Mouse (Mus musculus) limb, embryonic 15.5 days (tissue): ENCODE measurements around the gene Ttll3. TPM values are rescaled to one million over a fixed set of nuclear protein-coding genes. Genes with fewer than 3 reads are reported as not detected.

Source experiments
- ATAC-seq: fragments of 200-750 bp; cut with Nextera tagmentation; 2 replicates; pipeline ENCODE4 v1.8.0; 2017; ENCODE audit warnings: low read depth, moderate TSS enrichment; ENCODE audit not compliant: insufficient number of reproducible peaks, low FRiP score, low TSS enrichment
- H3K27ac ChIP-seq: fragments of 300-500 bp; sonication (generic); 2 replicates; pipeline ENCODE4 v1.5.1; 2015; ENCODE audit warnings: moderate library complexity, mild to moderate bottlenecking, inconsistent platforms
- H3K27me3 ChIP-seq: fragments of 300-500 bp; sonication (generic); 2 replicates; pipeline ENCODE4 v1.6.1; 2015; ENCODE audit warnings: inconsistent platforms
- H3K36me3 ChIP-seq: fragments of 300-500 bp; sonication (generic); 2 replicates; pipeline ENCODE4 v1.6.1; 2015; ENCODE audit warnings: inconsistent platforms
- H3K4me1 ChIP-seq: fragments of 300-500 bp; sonication (generic); 2 replicates; pipeline ENCODE4 v1.6.1; 2015; ENCODE audit warnings: inconsistent platforms
- H3K4me2 ChIP-seq: fragments of 300-500 bp; sonication (generic); 2 replicates; pipeline ENCODE4 v1.6.1; 2015; ENCODE audit warnings: mild to moderate bottlenecking, inconsistent platforms
- H3K4me3 ChIP-seq: fragments of 300-500 bp; sonication (generic); 2 replicates; pipeline ENCODE4 v1.5.1; 2015; ENCODE audit warnings: mild to moderate bottlenecking, inconsistent platforms
- H3K9ac ChIP-seq: fragments of 300-500 bp; sonication (generic); 2 replicates; pipeline ENCODE4 v1.6.1; 2015; ENCODE audit warnings: inconsistent platforms
- H3K9me3 ChIP-seq: fragments of 300-500 bp; sonication (generic); 2 replicates; pipeline ENCODE4 v1.6.1; 2016; ENCODE audit warnings: inconsistent platforms
- WGBS: fragments of 180-500 bp; shearing (Covaris S2); methylation state at CpG from one replicate; pipeline ENCODE4 v1.1.7; 2015; 5-methylcytosine and 5-hydroxymethylcytosine counted together
- polyA plus RNA-seq: library from polyadenylated mRNA; unstranded; fragments of >200 nt; fragmentation: Nextera tagmentation; extraction: Ambion mirVana; gene quantifications from 2 replicates; pipeline ENCODE4 v1.2.1, GENCODE M21; 2015

Ttll3 gene
- polyA plus RNA-seq, 1 experiment from 2014 or later: 4.4 TPM

DNA sequence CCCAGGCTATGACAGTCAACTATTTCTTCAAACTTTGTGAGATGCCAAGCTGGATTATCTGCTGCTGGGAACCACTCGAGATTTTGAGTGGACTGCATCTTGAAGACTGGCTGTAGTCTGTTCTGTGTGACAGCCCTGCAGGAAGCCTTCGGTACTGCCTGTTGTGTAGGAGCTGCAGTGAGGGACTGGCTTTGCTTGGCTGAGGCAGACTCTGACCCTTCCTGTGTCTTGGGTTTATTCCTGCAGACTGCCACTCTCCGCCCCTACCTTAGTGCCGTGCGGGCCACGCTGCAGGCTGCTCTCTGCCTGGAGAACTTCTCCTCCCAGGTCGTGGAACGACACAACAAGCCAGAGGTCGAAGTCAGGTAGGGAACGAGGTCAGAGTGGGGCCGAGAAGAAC is 8.6 kb upstream of the Ttll3 start:
- WGBS: 90% methylated on average over 11 of the region's 11 CpGs
- Histone ChIP-seq H3K4me1 (peaks cover 14% of the 10 kb centered on the region), H3K9me3 (no peaks in the 10 kb centered on the region), H3K27ac (no peak overlapping the region), H3K36me3 (peaks cover 59% of the 10 kb centered on the region), H3K9ac (no peak overlapping the region), H3K4me3 (no peak overlapping the region), H3K27me3 (no peaks in the 10 kb centered on the region), H3K4me2 (no peak overlapping the region)
- ATAC-seq: no peak

DNA sequence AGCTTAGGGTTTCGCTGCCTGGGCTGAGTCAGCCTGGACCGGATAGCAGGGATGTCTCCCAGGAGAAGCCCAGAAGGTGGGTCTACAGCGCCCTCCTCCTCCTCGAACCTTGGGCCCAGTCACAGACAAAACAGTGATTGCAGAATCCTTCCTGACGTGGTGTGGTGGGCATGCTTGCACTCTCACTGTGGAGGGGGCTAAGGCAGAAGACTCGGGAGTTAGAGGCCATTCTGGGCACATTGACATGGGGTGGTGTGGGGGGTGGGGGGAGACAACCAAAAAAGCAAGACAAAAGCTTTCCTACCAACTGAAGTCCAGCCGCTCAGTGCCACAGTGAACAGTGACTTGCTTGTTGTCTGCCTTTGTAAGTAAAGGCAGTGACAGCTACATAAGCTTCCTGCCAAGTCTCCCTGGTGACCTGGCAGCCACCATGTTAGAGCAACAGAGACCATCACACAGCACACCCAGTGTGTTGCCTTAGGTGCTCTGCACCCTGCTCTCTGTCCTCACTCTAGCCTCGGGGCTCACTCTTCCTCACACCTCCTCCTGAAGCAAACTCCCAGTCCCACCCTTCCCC is 4.6 kb upstream of the Ttll3 start:
- Histone ChIP-seq H3K4me2 (no peak overlapping the region), H3K4me1 (peaks cover 3% of the 10 kb centered on the region; the same call in 1 of the 2 replicates), H3K9ac (no peak overlapping the region), H3K27ac (no peak overlapping the region), H3K36me3 (peaks cover 89% of the 10 kb centered on the region), H3K4me3 (no peak overlapping the region), H3K27me3 (no peaks in the 10 kb centered on the region), H3K9me3 (no peaks in the 10 kb centered on the region)
- ATAC-seq: no peak
- 88% methylated on average over 8 of the region's 8 CpGs for WGBS

DNA sequence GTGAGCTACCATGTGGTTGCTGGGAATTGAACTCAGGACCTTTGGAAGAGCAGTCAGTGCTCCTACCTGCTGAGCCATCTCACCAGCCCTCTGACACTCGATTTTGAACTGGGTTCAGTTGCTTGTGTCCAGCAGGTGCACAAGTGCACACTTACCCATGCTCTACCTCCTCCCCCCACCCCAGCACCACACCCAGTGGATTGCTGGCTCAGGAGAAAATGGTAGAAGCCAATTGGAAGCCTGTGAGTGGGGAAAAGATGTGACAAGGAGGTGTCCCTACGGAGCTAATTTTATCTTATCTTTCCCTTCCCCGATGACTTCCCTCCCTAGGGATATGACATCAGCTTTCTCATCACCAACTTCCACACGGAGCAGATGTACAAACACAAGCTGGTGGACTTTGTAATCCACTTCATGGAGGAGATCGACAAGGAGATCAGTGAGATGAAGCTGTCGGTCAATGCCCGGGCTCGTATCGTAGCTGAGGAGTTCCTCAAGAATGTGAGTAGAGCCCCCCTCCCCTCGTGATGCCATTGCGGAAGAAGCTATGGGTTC is 3.8 kb upstream of the Ttll3 start:
- H3K27me3 ChIP-seq: no peaks in the 10 kb centered on the region
- WGBS: 89% methylated on average over 11 of the region's 11 CpGs
- peaks cover 97% of the 10 kb centered on the region for H3K36me3 ChIP-seq
- H3K4me2 ChIP-seq: no peak overlapping the region
- H3K4me3 ChIP-seq: no peak overlapping the region
- H3K9me3 ChIP-seq: no peaks in the 10 kb centered on the region
- H3K4me1 ChIP-seq: peaks cover 6% of the 10 kb centered on the region; the same call in 1 of the 2 replicates
- no peak overlapping the region for H3K27ac ChIP-seq
- no peak for ATAC-seq
- H3K9ac ChIP-seq: no peak overlapping the region

DNA sequence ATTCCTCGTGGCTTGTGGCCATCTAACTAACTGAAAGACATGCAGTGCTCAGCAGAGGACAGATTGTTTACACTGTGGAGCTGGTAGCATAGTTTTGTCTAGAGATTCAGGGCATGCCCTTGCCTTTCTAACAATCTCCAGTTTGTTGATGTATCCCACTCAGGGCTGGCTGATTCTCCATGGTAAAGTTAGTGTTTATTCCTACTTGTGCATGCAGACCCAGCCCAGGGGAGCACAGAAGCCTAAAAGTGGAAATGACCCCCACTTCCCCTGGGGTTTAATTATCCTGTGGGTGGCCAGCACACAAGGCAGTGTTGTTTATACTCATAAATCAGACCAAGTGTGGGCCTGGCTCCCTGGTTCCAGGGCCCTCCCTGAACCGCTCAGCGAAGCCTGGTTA is 3.0 kb upstream of the Ttll3 start:
- no peaks in the 10 kb centered on the region for H3K9me3 ChIP-seq
- H3K9ac ChIP-seq: no peak overlapping the region
- no peak overlapping the region for H3K4me2 ChIP-seq
- H3K4me3 ChIP-seq: no peak overlapping the region
- peaks cover 3% of the 10 kb centered on the region; the same call in 1 of the 2 replicates for H3K27me3 ChIP-seq
- ATAC-seq: peak; percentile 36; the same call in 1 of the 2 replicates
- H3K4me1 ChIP-seq: peaks cover 6% of the 10 kb centered on the region; the same call in 1 of the 2 replicates
- H3K27ac ChIP-seq: no peak overlapping the region
- 62% methylated on average over 3 of the region's 3 CpGs for WGBS
- peaks cover 97% of the 10 kb centered on the region for H3K36me3 ChIP-seq

DNA sequence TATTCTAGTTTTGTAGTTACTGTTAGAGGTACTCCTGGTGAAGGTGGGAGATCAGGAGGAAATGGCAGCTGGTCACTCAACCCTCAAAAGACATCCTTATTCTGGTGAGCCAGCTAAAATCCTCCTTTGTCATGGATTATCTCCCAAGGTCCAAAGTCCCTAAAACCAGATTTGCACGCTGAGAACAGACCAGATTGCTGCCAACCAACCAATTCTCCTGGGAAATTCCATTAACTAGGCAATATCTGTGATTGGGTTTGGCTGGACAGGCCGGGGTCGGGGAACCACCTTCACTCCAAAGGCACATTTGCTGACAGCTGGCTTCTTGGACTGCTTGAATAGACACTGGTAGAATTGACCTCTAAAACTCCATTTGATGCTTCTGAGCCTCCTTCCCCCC is 1.7 kb downstream of the Ttll3 start:
- no peak overlapping the region for H3K4me3 ChIP-seq
- H3K36me3 ChIP-seq: peaks cover 65% of the 10 kb centered on the region
- H3K27me3 ChIP-seq: peaks cover 3% of the 10 kb centered on the region; the same call in 1 of the 2 replicates
- H3K27ac ChIP-seq: no peak overlapping the region
- peaks cover 24% of the 10 kb centered on the region for H3K4me1 ChIP-seq
- WGBS: 91% methylated on average over 3 of the region's 3 CpGs
- H3K4me2 ChIP-seq: no peak overlapping the region
- no peak overlapping the region for H3K9ac ChIP-seq
- H3K9me3 ChIP-seq: no peaks in the 10 kb centered on the region
- ATAC-seq: no peak

GRCm38 (mm10) chr6:113392015-113392386 is 2.9 kb downstream of the Ttll3 start:
- H3K4me1 ChIP-seq: peaks cover 24% of the 10 kb centered on the region
- no peaks in the 10 kb centered on the region for H3K9me3 ChIP-seq
- peaks cover 3% of the 10 kb centered on the region; the same call in 1 of the 2 replicates for H3K27me3 ChIP-seq
- peak overlapping the region; percentile 93 for H3K4me2 ChIP-seq
- H3K27ac ChIP-seq: 0 out of 2 replicates have a peak overlapping the region, but pooled peaks have one; percentile 24
- ATAC-seq: no peak
- H3K36me3 ChIP-seq: peaks cover 54% of the 10 kb centered on the region
- peak overlapping the region; percentile 59 for H3K9ac ChIP-seq
- H3K4me3 ChIP-seq: peak overlapping the region; percentile 47
- 28% methylated on average over 10 of the region's 10 CpGs for WGBS

GRCm38 (mm10) chr6:113392387-113393071 is 3.5 kb downstream of the Ttll3 start:
- peak overlapping the region; percentile 47 for H3K4me3 ChIP-seq
- peak; percentile 40 for ATAC-seq
- 2% methylated on average over 51 of the region's 51 CpGs for WGBS
- H3K9ac ChIP-seq: peak overlapping the region; percentile 59
- peak overlapping the region; percentile 93 for H3K4me2 ChIP-seq
- H3K27me3 ChIP-seq: peaks cover 3% of the 10 kb centered on the region; the same call in 1 of the 2 replicates
- no peaks in the 10 kb centered on the region for H3K9me3 ChIP-seq
- H3K27ac ChIP-seq: peak overlapping the region; percentile 24; the same call in 1 of the 2 replicates
- peaks cover 50% of the 10 kb centered on the region for H3K36me3 ChIP-seq
- peaks cover 24% of the 10 kb centered on the region for H3K4me1 ChIP-seq

- Histone ChIP-seq H3K4me3 (no peak overlapping the region), H3K9me3 (no peaks in the 10 kb centered on the region), H3K9ac (no peak overlapping the region), H3K4me2 (no peak overlapping the region), H3K27ac (no peak overlapping the region), H3K27me3 (peaks cover 3% of the 10 kb centered on the region; the same call in 1 of the 2 replicates), H3K4me1 (peaks cover 24% of the 10 kb centered on the region), H3K36me3 (peaks cover 41% of the 10 kb centered on the region)
- 88% methylated on average over 6 of the region's 6 CpGs for WGBS
- ATAC-seq: no peak
These were observed 4.9 kb downstream of the Ttll3 start for GRCm38 (mm10) chr6:113393951-113394350.

DNA sequence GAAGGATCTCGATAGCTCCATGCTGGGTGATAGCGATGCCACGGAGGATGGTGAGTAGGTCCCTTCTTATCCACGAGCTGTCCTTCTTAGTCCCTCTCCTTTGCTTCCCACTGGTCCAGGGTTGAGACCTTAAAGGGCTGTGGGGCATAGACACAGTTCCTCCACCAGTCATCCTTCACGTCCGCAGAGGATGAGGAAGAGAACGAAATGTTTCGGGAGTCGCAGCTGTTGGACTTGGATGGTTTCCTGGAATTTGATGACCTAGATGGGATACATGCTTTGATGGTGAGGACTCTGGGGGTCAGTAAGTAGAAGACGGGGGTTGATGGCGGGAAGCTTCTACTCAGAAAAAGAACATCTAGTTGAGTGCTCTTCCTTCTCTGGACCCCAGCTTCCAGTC is 5.8 kb downstream of the Ttll3 start:
- no peak overlapping the region for H3K9ac ChIP-seq

GRCm38 (mm10) chr6:113395501-113395900 is 6.4 kb downstream of the Ttll3 start:
- Histone ChIP-seq H3K27me3 (peaks cover 3% of the 10 kb centered on the region; the same call in 1 of the 2 replicates), H3K9me3 (no peaks in the 10 kb centered on the region), H3K4me1 (peaks cover 18% of the 10 kb centered on the region), H3K36me3 (peaks cover 25% of the 10 kb centered on the region), H3K27ac (no peak overlapping the region), H3K4me2 (no peak overlapping the region), H3K9ac (no peak overlapping the region), H3K4me3 (no peak overlapping the region)
- 93% methylated on average over 6 of the region's 6 CpGs for WGBS
- ATAC-seq: no peak

More for the DNA sequence above, 5.8 kb downstream of the Ttll3 start:
- H3K27ac ChIP-seq: no peak overlapping the region
- H3K9me3 ChIP-seq: no peaks in the 10 kb centered on the region
- H3K4me1 ChIP-seq: peaks cover 18% of the 10 kb centered on the region
- H3K36me3 ChIP-seq: peaks cover 32% of the 10 kb centered on the region
- no peak overlapping the region for H3K4me2 ChIP-seq
- ATAC-seq: no peak
- no peak overlapping the region for H3K4me3 ChIP-seq
- peaks cover 3% of the 10 kb centered on the region; the same call in 1 of the 2 replicates for H3K27me3 ChIP-seq
- 88% methylated on average over 11 of the region's 11 CpGs for WGBS

GRCm38 (mm10) chr6:113396270-113397030 is 7.4 kb downstream of the Ttll3 start:
- Histone ChIP-seq H3K27ac (no peak overlapping the region), H3K27me3 (no peaks in the 10 kb centered on the region), H3K4me1 (peaks cover 18% of the 10 kb centered on the region), H3K9me3 (no peaks in the 10 kb centered on the region), H3K9ac (no peak overlapping the region), H3K4me2 (no peak overlapping the region), H3K36me3 (peaks cover 22% of the 10 kb centered on the region), H3K4me3 (no peak overlapping the region)
- no peak for ATAC-seq
- 83% methylated on average over 10 of the region's 10 CpGs for WGBS
